Mouse (Mus musculus): ENCODE measurements around the gene Pakap. TPM values are rescaled to one million over a fixed set of nuclear protein-coding genes. Genes with fewer than 3 reads are reported as not detected.

Gene Pakap
- total RNA-seq, 2 experiments from 2014 or later, result not detected

DNA sequence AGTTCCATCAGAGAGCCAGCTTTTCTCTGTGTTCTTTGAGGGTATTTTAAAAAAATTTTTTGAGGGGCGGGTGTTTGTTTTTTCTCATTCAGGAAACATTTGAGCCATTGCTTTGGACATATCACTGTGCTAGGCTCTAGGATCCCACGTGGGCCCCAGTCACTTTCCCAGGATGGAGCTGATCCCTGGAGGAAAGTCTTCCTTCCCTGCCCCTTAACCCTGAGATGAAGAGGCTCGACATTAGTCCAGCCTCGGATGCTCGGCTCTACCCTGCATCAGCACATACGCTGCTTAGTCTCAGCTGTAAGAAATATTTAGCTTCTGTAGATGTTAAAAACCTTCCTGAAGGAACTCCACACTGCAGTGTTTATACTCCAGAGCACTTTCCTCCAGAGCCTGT, 327.9 kb downstream of the Pakap start:
- ATAC-seq (replicated peaks; ENCODE audit: poor library complexity), result no peak

DNA sequence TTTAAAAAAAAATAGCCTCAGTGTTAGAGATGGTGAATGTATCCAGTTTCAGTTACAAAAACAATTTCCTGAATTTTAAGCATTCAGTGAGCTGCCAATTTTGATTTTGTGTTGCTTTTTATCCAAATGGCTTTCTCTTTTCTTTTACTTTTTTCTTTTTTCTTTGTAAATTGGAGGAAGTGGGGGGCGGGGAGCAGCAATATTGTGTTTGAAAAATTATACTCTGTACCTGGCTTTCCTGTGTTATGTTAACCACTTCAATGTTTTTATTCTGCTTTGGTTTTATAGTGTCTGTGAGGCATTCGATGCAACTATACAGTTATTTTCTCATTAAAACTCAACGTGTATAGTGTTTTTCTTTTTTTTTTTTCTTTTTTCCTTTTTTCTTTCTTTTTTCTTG, 328.7 kb downstream of the Pakap start:
- ATAC-seq (replicated peaks; ENCODE audit: poor library complexity), result no peak

DNA sequence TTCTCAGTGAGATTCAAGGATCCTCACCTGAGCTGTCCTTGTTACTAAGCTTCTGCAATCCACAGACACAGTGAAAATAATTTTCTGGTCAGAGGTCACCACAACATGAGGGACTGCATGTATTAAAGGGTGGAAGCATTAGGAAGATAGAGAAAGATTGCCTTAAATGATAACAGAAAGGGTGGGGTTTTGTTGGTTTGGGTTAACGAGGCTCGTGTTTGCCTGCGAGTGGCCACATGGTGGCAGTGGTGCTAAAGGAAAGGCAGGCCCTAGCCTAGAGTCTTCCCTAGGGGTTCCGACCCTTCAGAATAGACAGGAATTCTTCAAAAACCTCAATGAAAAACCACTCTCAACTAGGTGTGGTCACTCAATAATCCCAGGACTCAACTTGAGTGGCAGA, 333.2 kb downstream of the Pakap start:
- ATAC-seq (replicated peaks; ENCODE audit: poor library complexity), result peak; percentile 77

DNA sequence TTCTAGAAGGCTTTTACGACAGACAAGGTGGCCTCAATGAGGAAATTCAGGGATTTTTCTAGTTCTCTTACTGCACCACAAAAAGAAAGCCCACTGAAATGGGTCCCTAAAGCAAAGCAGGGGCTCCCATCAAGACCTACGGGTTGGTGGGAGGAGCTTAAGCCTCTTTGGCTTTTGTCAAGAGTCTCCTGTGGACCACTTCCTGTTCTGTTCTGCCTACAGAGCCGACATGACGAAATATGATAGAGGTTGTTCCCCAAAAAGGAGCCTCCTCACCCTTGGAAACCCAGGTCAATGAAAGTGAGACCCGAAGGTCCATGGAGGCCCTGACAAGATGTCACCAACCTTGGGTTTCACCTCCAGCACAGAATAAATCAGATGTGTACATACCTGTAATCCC, 334.6 kb downstream of the Pakap start:
- peak; percentile 78 for ATAC-seq (replicated peaks; ENCODE audit: poor library complexity)

DNA sequence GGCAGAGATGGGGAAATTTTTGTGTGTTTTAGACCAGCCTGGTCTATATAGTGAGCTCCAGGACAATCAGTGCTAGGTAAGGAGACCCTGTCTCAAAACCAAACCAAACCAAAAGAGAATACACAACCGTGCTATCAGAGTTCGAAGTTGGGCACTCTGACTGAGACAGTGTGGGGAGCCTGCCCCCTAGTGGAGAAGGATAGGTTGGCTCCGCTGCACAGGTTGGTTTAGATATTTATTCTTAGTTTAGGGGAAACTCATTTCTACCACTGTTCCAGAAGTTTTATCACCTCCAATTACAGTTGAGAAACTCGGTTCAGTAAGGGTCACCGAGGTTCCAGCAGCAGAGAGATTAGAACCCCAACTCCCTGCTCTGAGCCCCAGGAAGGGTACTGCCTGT, 336.2 kb downstream of the Pakap start:
- peak; percentile 71 for ATAC-seq (replicated peaks; ENCODE audit: poor library complexity)

DNA sequence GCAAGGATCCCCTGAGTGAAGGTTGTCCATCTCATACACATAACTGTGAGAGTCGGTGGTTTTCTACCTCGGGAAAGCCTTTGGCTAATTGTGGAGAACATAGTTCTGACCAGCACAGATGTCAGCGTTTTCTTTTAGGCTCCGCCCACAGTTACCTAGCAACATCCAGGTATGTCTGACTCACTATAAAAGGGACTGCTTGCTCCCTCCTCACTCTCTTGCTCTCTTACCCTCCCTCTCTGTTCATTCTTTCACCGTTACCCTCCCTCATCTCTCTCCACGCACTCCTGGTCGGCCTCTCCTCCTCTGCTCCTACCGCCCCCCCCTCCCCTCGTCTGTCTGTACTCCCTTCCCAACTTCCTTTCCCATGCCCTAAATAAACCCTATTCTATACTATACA, 336.7 kb downstream of the Pakap start:
- no peak for ATAC-seq (replicated peaks; ENCODE audit: poor library complexity)

DNA sequence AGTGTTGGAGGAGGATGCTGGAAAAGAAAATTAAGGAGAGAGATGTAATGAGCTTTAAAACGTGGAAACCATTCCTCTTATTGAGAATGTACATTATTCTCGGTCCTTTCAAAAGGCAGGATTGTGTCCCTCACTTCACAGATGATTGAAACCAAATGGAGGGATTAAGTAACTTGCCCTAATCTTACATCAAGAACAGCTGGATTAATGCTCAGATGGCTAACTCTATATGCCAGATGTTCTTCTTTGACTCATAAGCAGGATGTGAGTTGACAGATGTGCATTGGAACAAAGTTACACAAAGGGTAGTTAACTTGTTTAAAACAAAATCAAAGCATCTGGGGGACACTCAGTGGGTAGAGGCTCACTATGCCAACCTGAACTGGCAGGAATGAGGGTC, 338.7 kb downstream of the Pakap start:
- no peak for ATAC-seq (replicated peaks; ENCODE audit: poor library complexity)

DNA sequence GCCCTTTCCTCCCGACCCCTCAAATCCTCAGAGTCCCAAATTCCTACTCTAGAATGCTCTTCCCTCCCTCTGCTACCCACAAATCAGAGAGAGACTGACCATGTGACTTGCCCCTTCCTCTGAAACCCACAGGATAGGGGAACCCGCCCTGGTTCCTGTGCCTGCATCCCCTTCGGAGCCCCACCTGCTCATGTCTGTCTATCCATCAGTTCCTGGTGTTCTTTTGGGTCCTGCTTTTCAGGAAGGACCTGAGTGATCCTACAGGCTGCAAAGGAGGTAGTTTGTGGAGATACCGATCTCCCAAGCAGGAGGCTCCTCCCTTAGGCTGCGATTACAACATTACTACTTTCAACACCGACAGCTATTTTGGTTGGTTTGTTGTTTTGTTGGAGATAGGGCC, 340.9 kb downstream of the Pakap start:
- ATAC-seq (replicated peaks; ENCODE audit: poor library complexity), result peak; percentile 41

DNA sequence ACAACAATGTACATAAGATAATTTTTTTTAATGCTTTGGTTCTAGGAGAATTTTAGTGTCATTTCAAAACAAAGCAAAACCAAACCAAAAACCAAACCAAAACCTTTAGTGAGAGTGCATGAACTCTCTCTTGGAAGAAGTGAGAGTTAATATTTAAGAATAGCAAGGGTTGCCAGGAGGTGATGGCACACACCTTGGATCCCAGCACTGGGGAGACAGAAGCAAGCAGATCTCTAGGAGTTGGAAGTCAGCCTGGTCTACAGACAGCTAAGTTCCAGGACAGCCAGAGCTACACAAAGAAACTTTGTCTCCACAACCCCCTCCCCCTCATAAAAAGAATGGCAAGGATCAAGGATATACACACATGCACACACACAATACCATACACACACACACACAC, 345.0 kb downstream of the Pakap start:
- ATAC-seq (replicated peaks; ENCODE audit: poor library complexity), result no peak

DNA sequence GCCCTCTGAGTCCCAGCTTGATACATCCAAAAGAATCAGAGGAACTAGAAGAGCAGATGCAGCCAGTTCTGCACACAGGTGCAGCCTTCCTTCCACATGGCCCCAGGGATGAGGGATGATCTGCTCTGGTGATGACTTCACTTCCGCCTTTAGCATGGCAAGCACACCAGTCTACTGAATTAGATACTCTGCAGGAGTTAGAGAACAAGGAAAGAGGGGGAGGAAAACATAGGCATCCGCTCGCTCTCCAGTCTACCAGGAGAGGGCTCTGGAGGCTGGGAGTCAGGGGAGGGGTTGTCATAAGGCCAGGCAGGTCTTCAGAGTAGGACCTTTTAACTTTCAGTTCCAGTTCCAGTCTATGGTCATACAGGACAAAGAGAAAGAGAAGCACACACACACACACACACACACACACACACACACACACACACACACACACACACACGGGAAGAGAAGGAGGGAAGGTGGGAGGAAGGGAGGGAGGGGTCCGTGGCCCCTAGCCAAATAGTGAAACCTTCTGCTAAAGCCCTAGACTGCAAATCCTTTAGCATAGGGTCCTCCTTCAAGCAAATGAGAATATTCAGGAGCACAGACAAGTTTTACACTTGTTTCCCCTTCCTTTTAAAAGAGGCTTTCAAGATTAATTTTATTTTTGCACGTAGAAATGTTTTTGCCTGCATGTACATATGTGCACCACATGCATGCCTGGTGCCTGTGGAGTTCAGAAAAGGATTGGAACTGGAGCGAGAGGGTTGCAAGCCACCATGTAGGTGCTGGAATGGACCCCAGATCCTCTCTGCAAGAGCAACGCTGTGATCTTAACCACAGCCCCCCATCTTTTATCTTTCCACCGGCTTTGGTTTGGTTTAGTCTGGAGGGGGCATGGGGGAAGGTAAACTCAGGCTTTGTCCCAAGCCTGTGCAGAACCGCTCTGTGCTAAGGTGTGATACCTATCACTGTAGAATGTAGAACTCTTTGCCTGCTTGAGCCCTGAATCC, 346.5 kb downstream of the Pakap start:
- peak; percentile 41; the same call in 1 of the 2 replicates for ATAC-seq (replicated peaks; ENCODE audit: poor library complexity)

DNA sequence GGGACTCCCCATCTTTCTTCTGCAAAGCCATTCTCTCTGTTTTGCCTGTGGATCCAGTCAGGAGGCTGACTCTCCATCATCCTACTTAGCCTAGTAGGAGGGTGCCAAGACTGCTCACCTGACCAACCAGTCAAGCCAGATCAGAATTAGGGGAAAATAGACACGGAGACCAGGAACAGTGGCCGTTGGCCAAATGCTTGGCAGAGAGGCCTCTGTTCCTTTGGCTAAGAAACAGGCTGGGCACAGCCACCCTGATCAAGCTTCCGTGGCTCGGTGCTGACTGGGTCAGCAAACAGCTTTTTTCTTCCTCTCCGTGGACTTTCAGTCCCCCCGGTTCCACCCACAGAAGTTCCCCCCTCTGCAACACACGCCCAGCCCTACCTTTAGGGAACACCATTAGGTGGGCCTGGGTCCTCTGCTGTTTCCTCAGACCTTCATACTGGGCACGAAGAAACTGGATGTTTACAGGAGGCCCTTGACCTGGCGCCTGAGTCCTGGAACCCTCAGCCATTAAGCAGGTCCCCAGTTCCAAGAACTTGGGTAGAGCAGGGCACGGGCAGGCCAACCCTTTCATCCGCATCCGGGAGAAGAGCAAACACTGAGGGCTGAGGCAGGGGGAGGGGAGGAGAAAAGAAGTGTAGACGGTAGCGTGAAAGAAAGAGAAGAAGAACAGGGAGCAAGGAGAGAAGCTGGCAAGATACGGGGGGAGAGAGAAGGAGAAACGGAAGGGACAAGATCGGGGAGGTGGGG, 347.4 kb downstream of the Pakap start:
- ATAC-seq (replicated peaks; ENCODE audit: poor library complexity), result no peak

DNA sequence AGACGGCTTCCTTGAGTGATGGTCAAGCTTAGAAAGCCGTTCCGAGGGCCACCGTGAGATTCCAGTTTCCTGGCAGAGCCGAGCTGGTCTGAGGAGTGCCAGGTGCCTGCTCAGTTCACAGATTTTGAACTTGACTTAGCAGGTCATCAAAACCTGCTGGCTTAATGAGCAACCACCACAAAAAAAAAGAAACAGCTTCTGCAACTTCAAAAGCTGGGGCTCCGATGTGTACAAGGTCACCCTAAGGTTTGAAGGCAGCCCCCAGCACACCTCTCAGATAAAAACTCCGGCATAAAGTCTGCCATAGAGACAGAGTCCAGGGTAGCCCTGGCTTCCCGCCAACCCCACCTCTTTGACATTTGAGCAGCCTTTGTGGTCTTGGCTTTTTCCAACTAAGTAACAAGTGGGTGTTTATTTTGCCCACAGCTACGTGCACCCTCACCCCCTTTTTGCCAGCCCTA, 348.3 kb downstream of the Pakap start, which contains the start of gene D630039A03Rik:
Gene D630039A03Rik (minus strand): TSS at position 97 of the 461 bp plus-strand sequence.
- ATAC-seq (replicated peaks; ENCODE audit: poor library complexity), result 0 out of 2 replicates have a peak, but pooled peaks have one; percentile 14

DNA sequence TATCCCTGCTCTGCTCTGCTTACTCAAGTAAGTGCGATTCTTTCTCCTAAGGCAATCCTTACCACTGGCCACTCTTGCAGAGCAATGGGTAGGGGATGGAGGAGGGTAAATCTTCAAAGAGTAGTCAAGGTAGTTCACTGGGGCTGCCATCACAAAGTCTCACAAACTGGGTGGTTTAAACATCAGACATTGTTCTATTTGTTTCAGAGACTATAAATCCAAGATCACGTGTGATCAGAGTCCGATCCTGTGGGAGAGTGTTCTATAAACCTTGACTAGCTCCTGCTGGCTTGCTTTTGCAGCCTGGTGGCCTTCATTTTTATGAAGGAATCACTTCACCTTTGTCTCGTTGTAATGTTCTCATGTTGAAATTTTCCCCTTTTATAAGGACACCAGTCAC, 348.7 kb downstream of the Pakap start:
- ATAC-seq (replicated peaks; ENCODE audit: poor library complexity), result no peak

DNA sequence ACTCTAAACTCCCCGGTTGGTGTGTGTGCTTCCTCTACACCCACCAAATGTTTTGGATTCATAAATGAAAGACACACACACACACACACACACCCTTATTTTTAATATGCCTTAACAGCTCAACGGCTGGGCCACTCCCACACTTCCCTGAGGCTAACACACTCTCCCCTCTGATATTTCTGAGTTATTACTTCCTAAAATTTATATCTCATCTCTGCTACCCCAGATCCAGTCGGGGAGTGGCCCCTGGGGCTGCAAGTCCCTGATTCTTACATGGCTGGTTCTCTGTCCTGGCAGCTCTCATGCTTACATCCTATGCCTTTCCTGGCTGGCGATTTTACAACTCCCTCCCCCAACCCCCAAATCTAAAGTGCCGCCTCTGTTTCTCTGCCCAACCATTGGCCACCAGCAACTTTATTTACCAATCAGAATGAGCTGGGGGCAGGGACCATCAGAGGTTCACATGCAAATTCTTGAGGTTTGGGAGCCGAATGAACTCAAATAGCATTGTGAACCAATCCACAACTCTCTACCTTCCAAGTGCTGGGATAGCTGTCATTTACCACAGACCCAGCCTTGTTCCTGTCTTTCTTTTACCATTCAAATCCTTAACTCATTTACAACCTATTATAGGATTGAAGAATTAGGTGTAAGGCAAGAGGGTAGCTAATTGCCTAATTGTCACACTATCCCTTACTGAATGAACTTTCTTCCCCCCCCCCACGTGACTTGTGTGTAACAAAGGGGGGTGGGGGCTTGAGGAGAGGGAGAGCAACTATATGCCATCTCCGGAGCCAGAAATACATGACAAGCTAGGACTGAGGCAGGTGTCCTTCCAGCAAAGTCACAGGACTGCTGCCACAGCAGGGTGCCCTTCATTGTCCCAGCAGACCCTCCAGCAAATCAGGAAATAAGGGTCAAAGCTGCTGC, 351.8 kb downstream of the Pakap start:
- ATAC-seq (replicated peaks; ENCODE audit: poor library complexity), result peak; percentile 60

DNA sequence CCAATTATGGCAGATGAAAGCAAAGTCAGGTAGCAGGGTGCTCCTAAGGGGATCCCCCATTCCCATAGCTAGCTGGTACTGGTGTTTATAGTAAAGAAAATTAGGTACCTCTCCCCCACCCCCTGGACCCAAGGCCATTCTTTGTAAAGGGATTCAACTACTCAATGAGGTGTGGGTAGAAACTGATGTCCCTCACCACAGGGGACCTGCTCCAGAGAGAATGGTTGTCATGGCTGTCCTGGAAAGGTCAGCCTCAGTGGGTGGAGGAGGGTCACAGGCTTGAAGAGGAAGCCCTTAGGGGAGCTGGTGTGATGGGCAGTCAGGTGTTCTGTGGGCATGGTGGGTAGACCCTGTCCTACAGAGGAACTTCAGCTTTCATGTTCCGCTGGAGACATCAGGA, 352.5 kb downstream of the Pakap start:
- ATAC-seq (replicated peaks; ENCODE audit: poor library complexity), result no peak

DNA sequence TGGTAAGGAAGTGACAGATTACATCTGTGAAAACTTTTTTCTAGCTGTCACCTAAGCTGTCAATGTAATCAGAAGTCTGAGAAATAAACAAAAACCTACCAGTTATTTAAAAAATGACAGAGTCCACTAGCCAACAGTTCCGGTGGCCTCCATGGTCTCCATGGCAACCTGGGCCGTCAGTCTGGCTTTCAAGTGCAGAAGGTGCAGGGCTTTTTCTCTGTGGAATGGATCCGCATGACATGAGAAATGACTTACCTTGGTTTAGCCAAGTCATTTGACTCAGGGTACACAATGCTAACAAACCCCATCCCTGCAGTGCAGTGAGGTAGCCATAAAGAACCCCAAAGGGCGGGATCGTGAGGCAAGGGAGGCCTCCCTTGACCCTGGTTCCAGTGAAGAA, 354.2 kb downstream of the Pakap start:
- ATAC-seq (replicated peaks; ENCODE audit: poor library complexity), result no peak

DNA sequence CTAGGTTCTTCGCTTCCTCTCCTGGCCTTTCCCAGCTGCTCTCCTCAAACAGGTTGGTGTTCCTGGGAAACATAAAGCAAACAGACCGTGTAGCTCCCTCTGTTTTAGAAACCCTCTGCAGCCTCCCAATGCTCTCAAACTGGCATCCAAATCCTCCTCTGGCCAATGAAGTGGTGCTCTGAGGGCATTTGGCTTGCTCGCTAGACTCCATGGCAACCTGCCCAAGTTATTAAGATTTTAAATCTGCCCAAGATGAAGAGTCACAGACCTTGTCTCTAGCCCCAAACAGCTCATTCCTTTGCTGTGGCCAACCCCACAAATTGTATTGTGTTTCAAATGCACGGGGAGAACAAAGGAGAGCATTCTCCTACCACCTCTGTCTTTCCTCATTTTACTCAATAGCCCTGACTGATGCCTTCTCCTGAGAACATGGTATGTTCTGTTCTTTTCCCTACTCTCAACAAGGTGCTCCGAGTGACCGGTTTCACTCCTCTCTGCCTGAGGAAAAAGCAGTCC, 356.6 kb downstream of the Pakap start:
- no peak for ATAC-seq (replicated peaks; ENCODE audit: poor library complexity)

DNA sequence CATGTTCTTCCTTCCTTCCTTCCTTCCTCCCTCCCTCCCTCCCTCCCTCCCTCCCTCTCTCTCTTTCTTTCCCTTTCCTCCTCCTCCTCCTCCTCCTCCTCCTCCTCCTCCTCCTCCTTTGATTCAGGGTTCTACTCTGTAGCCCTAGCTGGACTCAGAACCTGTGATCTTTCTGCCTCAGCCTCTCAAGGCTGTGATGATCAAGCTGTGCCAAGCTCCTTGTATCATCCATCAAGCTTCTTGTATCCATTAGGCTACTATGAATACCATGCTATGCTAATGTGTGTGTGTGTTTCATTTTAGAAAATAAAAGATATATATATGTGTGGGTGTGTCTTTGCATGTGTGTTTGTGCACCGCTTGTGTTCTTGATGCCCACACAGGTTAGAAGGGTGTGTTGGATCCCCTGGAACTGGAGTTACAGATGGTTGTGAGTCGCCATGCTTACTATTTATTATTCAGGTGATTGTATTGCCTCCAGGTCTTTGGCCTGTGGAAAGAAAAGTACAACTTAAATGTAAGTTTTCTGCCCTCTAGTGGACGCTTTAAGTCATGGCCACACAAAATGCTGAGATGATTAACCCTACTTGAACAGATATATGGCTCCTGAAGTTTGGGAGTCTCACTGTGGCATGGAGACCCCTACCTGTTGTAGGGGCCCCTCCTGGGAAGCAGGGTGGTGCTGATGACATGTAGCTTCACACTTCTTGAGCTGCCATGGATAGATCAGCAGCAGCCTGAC, 359.7 kb downstream of the Pakap start:
- ATAC-seq (replicated peaks; ENCODE audit: poor library complexity), result peak; percentile 74

DNA sequence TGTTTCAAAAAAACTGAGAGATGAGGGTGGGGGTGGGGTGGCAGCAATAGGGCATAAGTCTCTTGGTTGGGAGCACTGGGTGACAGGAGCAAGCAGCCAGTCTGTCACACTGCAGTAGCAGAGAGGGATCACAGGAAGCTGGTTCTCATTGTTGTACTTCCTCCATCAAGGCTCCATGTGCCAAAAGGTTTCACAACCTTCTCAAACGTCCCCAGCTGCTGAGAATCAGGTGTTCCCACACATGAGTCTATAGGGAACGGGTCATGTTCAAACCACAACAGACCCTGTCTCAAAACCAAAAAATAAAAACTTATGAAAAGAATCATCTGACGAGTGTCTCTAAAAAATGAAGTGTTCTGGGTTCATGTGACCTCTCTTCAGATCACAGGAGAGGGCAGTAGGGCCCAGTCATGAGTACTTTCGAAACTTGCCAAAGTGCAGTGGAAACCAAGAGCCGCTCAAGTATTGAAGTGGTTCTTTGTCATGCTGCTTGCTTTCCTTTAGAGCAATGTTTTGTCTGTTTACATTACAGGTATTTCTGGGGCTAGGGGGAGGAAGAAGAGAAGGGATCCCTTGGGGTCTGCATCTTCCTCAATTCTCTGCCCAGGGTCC, 362.7 kb downstream of the Pakap start:
- ATAC-seq (replicated peaks; ENCODE audit: poor library complexity), result peak; percentile 88
